Comparison of ENCODE assay signal across 17 mouse cellular contexts in genomic region chr13:92119623-92120022, GRCm38 (mm10). TPM values are rescaled to one million over a fixed set of nuclear protein-coding genes. Genes with fewer than 3 reads are reported as not detected.
DNase-seq lines count a peak whose midpoint lies in the region; ATAC-seq and TF ChIP-seq lines count a peak whose summit lies in the region.
"Had no signal": no experiment of that assay in that cellular context is flagged by ENCODE, and none has a peak within 500 bp of the region (broad histone marks: within the 10 kb centered on the region; RNA-seq: fewer than 3 reads in every experiment).

No protein-coding gene starts in this region.

- no peak overlapping the region for H3K4me2 ChIP-seq in hindbrain, embryonic 15.5 days
- H3K4me2 ChIP-seq in hindbrain, embryonic 16.5 days (ENCODE audit: low read length): no peak overlapping the region
- no peak overlapping the region for H3K4me2 ChIP-seq in lung, embryonic 15.5 days
- H3K4me2 ChIP-seq: forebrain, embryonic 12.5 days; heart, embryonic 11.5 days had no signal

- no peaks in the 10 kb centered on the region for H3K4me1 ChIP-seq in hindbrain, embryonic 15.5 days (replicated peaks)
- H3K4me1 ChIP-seq in hindbrain, embryonic 16.5 days (ENCODE audit: control insufficient read depth, insufficient read depth, low read depth, low read length): no peaks in the 10 kb centered on the region
- no peaks in the 10 kb centered on the region for H3K4me1 ChIP-seq in lung, embryonic 15.5 days
- H3K4me1 ChIP-seq: forebrain, embryonic 12.5 days had no signal

- no peaks in the 10 kb centered on the region for H3K36me3 ChIP-seq in hindbrain, embryonic 15.5 days
- no peaks in the 10 kb centered on the region for H3K36me3 ChIP-seq in hindbrain, embryonic 16.5 days (ENCODE audit: control insufficient read depth, insufficient read depth, low read length)
- H3K36me3 ChIP-seq in lung, embryonic 15.5 days: no peaks in the 10 kb centered on the region
- H3K36me3 ChIP-seq: forebrain, embryonic 12.5 days had no signal

- no peak overlapping the region for H3K4me3 ChIP-seq in hindbrain, embryonic 15.5 days
- no peak overlapping the region for H3K4me3 ChIP-seq in hindbrain, embryonic 16.5 days (ENCODE audit: low read length)
- no peak overlapping the region for H3K4me3 ChIP-seq in lung, embryonic 15.5 days
- no peak overlapping the region for H3K4me3 ChIP-seq in layer of hippocampus, adult 2 months
- H3K4me3 ChIP-seq: forebrain, embryonic 12.5 days had no signal

- DNase-seq in 416B (ENCODE audit: low read depth) (peak; percentile 7), adipocyte (ENCODE audit: low spot score) (peak; percentile 91)
- no peak for DNase-seq in layer of hippocampus, adult 2 months (ENCODE audit: low spot score in 2 of 2)
- DNase-seq in cerebellum, adult 18-20 months: no peak
- no peak for DNase-seq in frontal cortex, postnatal 10 days (ENCODE audit: low spot score in 2 of 2)
- DNase-seq: cerebellum, adult 9-11 months; layer of hippocampus, postnatal 36 days; left cerebral cortex, postnatal 4 days; midbrain, embryonic 14.5 days; retina, postnatal 1 day; right cerebral cortex, postnatal 4 days; thymus, adult 18-20 months had no signal

- WGBS in hindbrain, embryonic 15.5 days: 80% methylated on average over 4 of the region's 5 CpGs
- 65% methylated on average over 5 of the region's 5 CpGs for WGBS in hindbrain, embryonic 16.5 days
- WGBS in lung, embryonic 15.5 days: 22% methylated on average over 5 of the region's 5 CpGs

- H3K27me3 ChIP-seq in hindbrain, embryonic 15.5 days: no peaks in the 10 kb centered on the region
- H3K27me3 ChIP-seq in hindbrain, embryonic 16.5 days (replicated peaks; ENCODE audit: control insufficient read depth, insufficient read depth, low read length): no peaks in the 10 kb centered on the region
- no peaks in the 10 kb centered on the region for H3K27me3 ChIP-seq in lung, embryonic 15.5 days
- H3K27me3 ChIP-seq: forebrain, embryonic 12.5 days had no signal

- TF ChIP-seq CTCF in layer of hippocampus, adult 2 months (conservative IDR thresholded peaks at IDR 0.05): no peak

- no peak overlapping the region for H3K9ac ChIP-seq in hindbrain, embryonic 15.5 days
- H3K9ac ChIP-seq in hindbrain, embryonic 16.5 days (ENCODE audit: low read depth, low read length): no peak overlapping the region
- H3K9ac ChIP-seq in lung, embryonic 15.5 days: no peak overlapping the region
- H3K9ac ChIP-seq: forebrain, embryonic 12.5 days had no signal

- no peaks in the 10 kb centered on the region for H3K9me3 ChIP-seq in hindbrain, embryonic 15.5 days
- no peaks in the 10 kb centered on the region for H3K9me3 ChIP-seq in hindbrain, embryonic 16.5 days (ENCODE audit: control insufficient read depth, low read length)
- H3K9me3 ChIP-seq in lung, embryonic 15.5 days: no peaks in the 10 kb centered on the region
- H3K9me3 ChIP-seq: forebrain, embryonic 12.5 days had no signal

- ATAC-seq in hindbrain, embryonic 15.5 days (ENCODE audit: low FRiP score, low read depth): peak; percentile 56; the same call in 1 of the 2 replicates
- no peak for ATAC-seq in hindbrain, embryonic 16.5 days
- ATAC-seq in lung, embryonic 15.5 days (ENCODE audit: borderline replicate concordance, extremely low read depth, low FRiP score, low TSS enrichment): peak; percentile 57; the same call in 1 of the 2 replicates

- H3K27ac ChIP-seq in hindbrain, embryonic 15.5 days (replicated peaks): no peak overlapping the region
- H3K27ac ChIP-seq in hindbrain, embryonic 16.5 days (ENCODE audit: low read depth, low read length): no peak overlapping the region
- H3K27ac ChIP-seq in lung, embryonic 15.5 days: no peak overlapping the region
- no peak overlapping the region for H3K27ac ChIP-seq in layer of hippocampus, adult 2 months
- H3K27ac ChIP-seq: forebrain, embryonic 12.5 days had no signal

RNA-seq across cellular contexts. Expression of gene Rasgrf2, which starts 11.8 kb away (rescaled TPM):
- polyA plus RNA-seq in hindbrain, embryonic 15.5 days (2015; fragmentation: Nextera tagmentation; extraction: Ambion mirVana): 9.5 and 9.8 TPM in 2 replicates
- 10.3 and 11.8 TPM in 2 replicates for polyA plus RNA-seq in hindbrain, embryonic 16.5 days (2015; fragmentation: Nextera tagmentation; extraction: Ambion mirVana)
- polyA plus RNA-seq in lung, embryonic 15.5 days (2015; fragmentation: Nextera tagmentation; extraction: Ambion mirVana): 0.09 and 0.16 TPM in 2 replicates
- 100 to 1,000 TPM; 131 to 136 TPM for total RNA-seq in layer of hippocampus, adult 2 months (2021)

Comparison
In these comparisons a context has a peak if more than half of its experiments do, and no peak if none do; other contexts are left out.
1. DNase-seq: peak in 416B (single experiment) and adipocyte (single experiment); none in layer of hippocampus, adult 2 months (0 of 2), cerebellum, adult 18-20 months (0 of 2) and frontal cortex, postnatal 10 days (0 of 2).